Mouse (Mus musculus) kidney, postnatal 0 days (tissue): ENCODE results near the gene Als2cr12. TPM values are rescaled to one million over a fixed set of nuclear protein-coding genes. Genes with fewer than 3 reads are reported as not detected.

Source experiments
- ATAC-seq: fragments of 200-750 bp; cut with Nextera tagmentation; replicated peaks from 2 replicates; pipeline ENCODE4 v1.8.0; 2017; ENCODE audit warnings: low read depth, moderate number of reproducible peaks, moderate TSS enrichment, moderate library complexity; ENCODE audit not compliant: low FRiP score
- DNase-seq: peaks from one replicate; pipeline ENCODE4 v3.0.0-alpha.2; 2016; ENCODE audit warnings: low spot score
- H3K27ac ChIP-seq: fragments of 300-500 bp; sonication (generic); 2 replicates; pipeline ENCODE4 v1.5.1; 2014; ENCODE audit warnings: mild to moderate bottlenecking
- H3K27me3 ChIP-seq: fragments of 300-500 bp; sonication (generic); 2 replicates; pipeline ENCODE4 v1.6.1; 2014; ENCODE audit warnings: low read length, mixed read lengths; ENCODE audit not compliant: insufficient read depth
- H3K36me3 ChIP-seq: fragments of 300-500 bp; sonication (generic); 2 replicates; pipeline ENCODE4 v1.6.1; 2014; ENCODE audit warnings: low read length, mixed read lengths; ENCODE audit not compliant: insufficient read depth
- H3K4me1 ChIP-seq: fragments of 300-500 bp; sonication (generic); replicated peaks from 2 replicates; pipeline ENCODE4 v1.6.1; 2014; ENCODE audit warnings: antibody characterized with exemption, low read length, mixed read lengths; ENCODE audit not compliant: insufficient read depth
- H3K4me2 ChIP-seq: fragments of 300-500 bp; sonication (generic); 2 replicates; pipeline ENCODE4 v1.6.1; 2014; ENCODE audit warnings: mild to moderate bottlenecking, low read length, moderate library complexity, mixed read lengths
- H3K4me3 ChIP-seq: fragments of 300-500 bp; sonication (generic); replicated peaks from 2 replicates; pipeline ENCODE4 v1.5.1; 2014; ENCODE audit warnings: low read depth, low read length
- H3K9ac ChIP-seq: fragments of 300-500 bp; sonication (generic); 2 replicates; pipeline ENCODE4 v1.6.1; 2014; ENCODE audit warnings: low read depth, low read length
- H3K9me3 ChIP-seq: fragments of 300-500 bp; sonication (generic); replicated peaks from 2 replicates; pipeline ENCODE4 v1.6.1; 2016; ENCODE audit warnings: low read length, inconsistent platforms, mixed read lengths
- CTCF ChIP-seq: IDR thresholded peaks from 2 replicates; pipeline ENCODE4 v1.5.1; 2016; ENCODE audit warnings: antibody characterized with exemption, low read depth, mild to moderate bottlenecking, moderate library complexity
- WGBS: fragments of 180-500 bp; shearing (Covaris S2); extraction: QIAGEN DNeasy Blood & Tissue Kit; methylation state at CpG from one replicate; pipeline ENCODE4 v1.1.7; 2014; 5-methylcytosine and 5-hydroxymethylcytosine counted together
- polyA plus RNA-seq: library from polyadenylated mRNA; unstranded; fragments of >200 nt; fragmentation: Nextera tagmentation; extraction: Ambion mirVana; gene quantifications from 2 replicates; pipeline ENCODE4 v1.2.1, GENCODE M21; 2015

Gene Als2cr12
- polyA plus RNA-seq, 1 experiment from 2014 or later, result 0.92 TPM

DNA sequence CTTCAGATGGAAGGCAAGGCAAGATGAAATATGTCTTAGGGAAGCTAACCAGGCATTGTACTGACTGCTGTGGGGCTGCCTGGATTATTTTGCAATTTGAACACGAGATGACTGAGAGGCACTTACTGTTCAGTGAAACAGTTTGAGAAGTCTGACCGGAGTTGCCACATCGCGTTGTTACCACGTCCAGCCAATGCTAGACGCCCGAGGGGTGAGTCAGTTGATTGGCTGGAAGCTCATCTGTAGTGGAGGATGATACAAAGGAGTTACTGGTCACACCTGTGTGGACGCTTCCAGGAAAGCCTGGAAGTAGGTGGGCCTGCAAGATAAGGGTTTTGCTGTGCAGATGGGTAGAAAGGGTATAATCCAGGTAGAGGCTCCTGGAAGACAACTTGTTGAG lies 24.3 kb upstream of the Als2cr12 start:
- Histone ChIP-seq H3K9ac (no peak overlapping the region), H3K4me3 (no peak overlapping the region), H3K27ac (no peak overlapping the region), H3K4me2 (no peak overlapping the region), H3K9me3 (no peaks in the 10 kb centered on the region), H3K4me1 (peaks cover 17% of the 10 kb centered on the region), H3K36me3 (peaks cover 17% of the 10 kb centered on the region; the same call in 1 of the 2 replicates), H3K27me3 (no peaks in the 10 kb centered on the region)
- DNase-seq, result no peak
- 87% methylated on average over 8 of the region's 8 CpGs for WGBS
- TF ChIP-seq CTCF, result no peak
- ATAC-seq, result no peak

- no peak overlapping the region for H3K9ac ChIP-seq
- no peak for DNase-seq
- no peaks in the 10 kb centered on the region for H3K27me3 ChIP-seq
- peaks cover 17% of the 10 kb centered on the region; the same call in 1 of the 2 replicates for H3K36me3 ChIP-seq
- WGBS, result 75% methylated on average over 7 of the region's 7 CpGs
- no peak for TF ChIP-seq CTCF
- no peaks in the 10 kb centered on the region for H3K9me3 ChIP-seq
- H3K4me2 ChIP-seq, result no peak overlapping the region
- no peak overlapping the region for H3K27ac ChIP-seq
- no peak overlapping the region for H3K4me3 ChIP-seq
- ATAC-seq, result no peak
- peaks cover 17% of the 10 kb centered on the region for H3K4me1 ChIP-seq
Measured at GRCm38 (mm10) chr1:58719356-58719945, 23.7 kb upstream of the Als2cr12 start.

GRCm38 (mm10) chr1:58717589-58718270 lies 21.9 kb upstream of the Als2cr12 start:
- H3K27ac ChIP-seq, result no peak overlapping the region
- H3K4me1 ChIP-seq, result peaks cover 12% of the 10 kb centered on the region; the same call in 1 of the 2 replicates
- H3K4me2 ChIP-seq, result no peak overlapping the region
- TF ChIP-seq CTCF, result no peak
- 85% methylated on average over 8 of the region's 8 CpGs for WGBS
- H3K9me3 ChIP-seq, result no peaks in the 10 kb centered on the region
- H3K36me3 ChIP-seq, result peaks cover 17% of the 10 kb centered on the region; the same call in 1 of the 2 replicates
- DNase-seq (no peak), ATAC-seq (no peak)
- H3K9ac ChIP-seq, result no peak overlapping the region
- no peaks in the 10 kb centered on the region for H3K27me3 ChIP-seq
- H3K4me3 ChIP-seq, result no peak overlapping the region

GRCm38 (mm10) chr1:58716883-58717220 lies 21.1 kb upstream of the Als2cr12 start:
- Histone ChIP-seq H3K4me2 (no peak overlapping the region), H3K4me3 (no peak overlapping the region), H3K27ac (0 out of 2 replicates have a peak overlapping the region, but pooled peaks have one; percentile 70), H3K4me1 (peaks cover 12% of the 10 kb centered on the region; the same call in 1 of the 2 replicates), H3K9ac (no peak overlapping the region), H3K27me3 (no peaks in the 10 kb centered on the region), H3K9me3 (no peaks in the 10 kb centered on the region), H3K36me3 (peaks cover 17% of the 10 kb centered on the region; the same call in 1 of the 2 replicates)
- WGBS, result 92% methylated on average over 4 of the region's 4 CpGs
- no peak for TF ChIP-seq CTCF
- DNase-seq (no peak), ATAC-seq (no peak)

GRCm38 (mm10) chr1:58716162-58716882 lies 20.5 kb upstream of the Als2cr12 start:
- peaks cover 12% of the 10 kb centered on the region; the same call in 1 of the 2 replicates for H3K4me1 ChIP-seq
- H3K4me3 ChIP-seq, result no peak overlapping the region
- H3K36me3 ChIP-seq, result peaks cover 17% of the 10 kb centered on the region; the same call in 1 of the 2 replicates
- DNase-seq (no peak), ATAC-seq (no peak)
- H3K9ac ChIP-seq, result peak overlapping the region; percentile 5; the same call in 1 of the 2 replicates
- no peak for TF ChIP-seq CTCF
- no peaks in the 10 kb centered on the region for H3K27me3 ChIP-seq
- H3K27ac ChIP-seq, result peak overlapping the region; percentile 70
- H3K4me2 ChIP-seq, result peak overlapping the region; percentile 83
- H3K9me3 ChIP-seq, result no peaks in the 10 kb centered on the region
- WGBS, result 29% methylated on average over 7 of the region's 7 CpGs

- H3K9me3 ChIP-seq, result no peaks in the 10 kb centered on the region
- no peak overlapping the region for H3K4me3 ChIP-seq
Measured at GRCm38 (mm10) chr1:58715536-58715935, 19.7 kb upstream of the Als2cr12 start.

More at GRCm38 (mm10) chr1:58715536-58715935, 19.7 kb upstream of the Als2cr12 start:
- no peaks in the 10 kb centered on the region for H3K27me3 ChIP-seq
- TF ChIP-seq CTCF, result no peak
- peak overlapping the region; percentile 83 for H3K4me2 ChIP-seq
- H3K9ac ChIP-seq, result 0 out of 2 replicates have a peak overlapping the region, but pooled peaks have one; percentile 5
- DNase-seq, result no peak
- peak overlapping the region; percentile 70; the same call in 1 of the 2 replicates for H3K27ac ChIP-seq
- H3K4me1 ChIP-seq, result peaks cover 12% of the 10 kb centered on the region; the same call in 1 of the 2 replicates
- ATAC-seq, result no peak
- H3K36me3 ChIP-seq, result peaks cover 17% of the 10 kb centered on the region; the same call in 1 of the 2 replicates
